Comparison of ENCODE assay signal across 14 mouse cellular contexts in the genomic region with DNA sequence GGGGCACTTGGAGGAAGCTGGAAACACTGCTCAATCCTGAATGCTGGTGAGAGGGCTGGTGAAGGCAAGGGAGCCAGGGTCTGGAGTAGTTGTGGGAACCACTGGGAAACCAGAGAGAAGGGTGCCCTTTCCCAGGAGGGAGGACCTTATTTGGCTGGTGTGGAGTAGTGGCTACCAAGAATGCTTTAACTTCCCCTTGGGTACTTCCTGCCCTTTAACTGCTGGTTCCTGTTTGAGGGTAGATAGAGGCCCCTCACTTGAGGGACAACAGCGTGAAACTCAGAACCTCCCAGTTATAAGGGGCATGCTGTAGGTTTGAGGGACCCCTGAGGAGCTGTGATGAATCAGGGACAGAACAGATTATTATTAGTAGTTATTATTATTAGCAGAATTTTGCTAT. TPM values are rescaled to one million over a fixed set of nuclear protein-coding genes. Genes with fewer than 3 reads are reported as not detected.
DNase-seq lines count a peak whose midpoint lies in the region; ATAC-seq and TF ChIP-seq lines count a peak whose summit lies in the region.
"Had no signal": no experiment of that assay in that cellular context is flagged by ENCODE, and none has a peak within 500 bp of the region (broad histone marks: within the 10 kb centered on the region; RNA-seq: fewer than 3 reads in every experiment).

No protein-coding gene starts in this region.

- WGBS in macrophage (ENCODE audit: missing documents): 0% methylated on average over 1 of the region's 1 CpGs
- 72% methylated on average over 1 of the region's 1 CpGs for WGBS in intestine, embryonic 16.5 days
- 76% methylated on average over 1 of the region's 1 CpGs for WGBS in midbrain, postnatal 0 days

- no peaks in the 10 kb centered on the region; the same call in 1 of the 2 replicates for H3K27me3 ChIP-seq in intestine, embryonic 16.5 days (replicated peaks; ENCODE audit: control insufficient read depth, insufficient read depth, low read length)
- H3K27me3 ChIP-seq in midbrain, postnatal 0 days (ENCODE audit: insufficient read depth, low read length): peaks cover 3% of the 10 kb centered on the region; the same call in 1 of the 2 replicates

- H3K4me1 ChIP-seq in bone marrow macrophage, adult 2 months (ENCODE audit: control insufficient read depth, insufficient read depth, low read length): peaks cover 54% of the 10 kb centered on the region
- peaks cover 2% of the 10 kb centered on the region for H3K4me1 ChIP-seq in intestine, embryonic 16.5 days (ENCODE audit: control insufficient read depth, insufficient read depth, low read length)
- no peaks in the 10 kb centered on the region for H3K4me1 ChIP-seq in midbrain, postnatal 0 days (ENCODE audit: insufficient read depth, low read length)

- peaks cover 30% of the 10 kb centered on the region for H3K79me2 ChIP-seq in macrophage (ENCODE audit: inconsistent target)

- H3K27ac ChIP-seq in layer of hippocampus, adult 2 months: peak overlapping the region; percentile 47; the same call in 1 of the 2 replicates
- H3K27ac ChIP-seq in bone marrow macrophage, adult 2 months (ENCODE audit: insufficient read depth, low read depth, low read length): peak overlapping the region; percentile 95
- peak overlapping the region; percentile 96 for H3K27ac ChIP-seq in macrophage
- H3K27ac ChIP-seq in intestine, embryonic 16.5 days (ENCODE audit: low read length): no peak overlapping the region
- H3K27ac ChIP-seq in midbrain, postnatal 0 days (ENCODE audit: low read depth, low read length): no peak overlapping the region
- H3K27ac ChIP-seq: hindbrain, embryonic 10.5 days had no signal

- no peak overlapping the region for H3K4me2 ChIP-seq in intestine, embryonic 16.5 days (ENCODE audit: low read depth, low read length)
- H3K4me2 ChIP-seq in midbrain, postnatal 0 days (ENCODE audit: low read depth, low read length, poor library complexity, severe bottlenecking): no peak overlapping the region

- no peaks in the 10 kb centered on the region for H3K9me3 ChIP-seq in intestine, embryonic 16.5 days (ENCODE audit: control insufficient read depth, low read length)
- H3K9me3 ChIP-seq in midbrain, postnatal 0 days (ENCODE audit: low read length): no peaks in the 10 kb centered on the region
- H3K9me3 ChIP-seq: hindbrain, embryonic 10.5 days had no signal

- H3K36me3 ChIP-seq in macrophage (ENCODE audit: inconsistent target): peaks cover 9% of the 10 kb centered on the region; the same call in 1 of the 2 replicates
- no peaks in the 10 kb centered on the region for H3K36me3 ChIP-seq in intestine, embryonic 16.5 days (ENCODE audit: control insufficient read depth, insufficient read depth, low read length)
- no peaks in the 10 kb centered on the region for H3K36me3 ChIP-seq in midbrain, postnatal 0 days (ENCODE audit: insufficient read depth, low read length)
- H3K36me3 ChIP-seq: hindbrain, embryonic 10.5 days had no signal

- no peak for ATAC-seq in intestine, embryonic 16.5 days
- no peak for ATAC-seq in midbrain, postnatal 0 days (ENCODE audit: low FRiP score)
- ATAC-seq: forebrain, postnatal 0 days; lung, postnatal 0 days had no signal

- TF ChIP-seq POLR2A in bone marrow macrophage, adult 2 months (IDR thresholded peaks at IDR 0.05; ENCODE audit: borderline replicate concordance, low read depth, low read length): no peak

- no peak for DNase-seq in layer of hippocampus, adult 2 months (ENCODE audit: low spot score in 2 of 2)
- DNase-seq in layer of hippocampus, adult 9-11 months: no peak
- DNase-seq in B cell, adult 2 months: peak; percentile 45 to 53
- DNase-seq in midbrain, postnatal 0 days (ENCODE audit: low spot score): no peak
- DNase-seq: cerebellum, postnatal 25 days; forebrain, postnatal 0 days; kidney, adult 2 months; right cerebral cortex, postnatal 4 days had no signal

- no peak overlapping the region for H3K9ac ChIP-seq in intestine, embryonic 16.5 days (ENCODE audit: low read depth, low read length)
- no peak overlapping the region for H3K9ac ChIP-seq in midbrain, postnatal 0 days (replicated peaks; ENCODE audit: low read length, poor library complexity, severe bottlenecking)
- H3K9ac ChIP-seq: forebrain, postnatal 0 days had no signal

- H3K4me3 ChIP-seq in layer of hippocampus, adult 2 months: no peak overlapping the region
- H3K4me3 ChIP-seq in bone marrow macrophage, adult 2 months (ENCODE audit: insufficient read depth, low read length): peak overlapping the region; percentile 13; the same call in 1 of the 2 replicates
- H3K4me3 ChIP-seq in macrophage (ENCODE audit: inconsistent target): no peak overlapping the region
- H3K4me3 ChIP-seq in intestine, embryonic 16.5 days (ENCODE audit: low read length): no peak overlapping the region
- no peak overlapping the region for H3K4me3 ChIP-seq in midbrain, postnatal 0 days (ENCODE audit: low read depth, low read length)
- H3K4me3 ChIP-seq: hindbrain, embryonic 10.5 days had no signal

- TF ChIP-seq CTCF in layer of hippocampus, adult 2 months (conservative IDR thresholded peaks at IDR 0.05): no peak
- TF ChIP-seq CTCF in bone marrow macrophage, adult 2 months (IDR thresholded peaks at IDR 0.05; ENCODE audit: low read depth, low read length): no peak
- TF ChIP-seq CTCF in midbrain, postnatal 0 days (IDR thresholded peaks at IDR 0.05): no peak

RNA-seq across cellular contexts. Expression of gene Lst1, which starts 0.9 kb away (rescaled TPM):
- 1 to 10 TPM; 6.2 to 8.6 TPM for total RNA-seq in layer of hippocampus, adult 2 months (2021)
- 811 and 856 TPM in 2 replicates for polyA plus RNA-seq in bone marrow macrophage, adult 2 months (2012; ENCODE audit: insufficient read depth, insufficient read length, missing spikeins)
- 100 to 1,000 TPM in 3 of 26 experiments, 10 to 100 TPM in 17, 1 to 10 TPM in 6; 7.2 to 129 (median 31.9) TPM for total RNA-seq in macrophage (2018; cell fraction: chromatin; rRNA removed)
- total RNA-seq in macrophage (2018; cell fraction: cytosol; rRNA removed): 1,000 to 10,000 TPM in 13 of 26 experiments, 100 to 1,000 TPM in 13; 409 to 1,694 (median 933) TPM
- total RNA-seq in macrophage (2018; cell fraction: nucleus; rRNA removed): 100 to 1,000 TPM in 15 of 26 experiments, 10 to 100 TPM in 11; 34.2 to 556 (median 207) TPM
- 322 to 615 TPM (median 449 TPM) in 3 replicates for polyA plus RNA-seq in macrophage (2018)
- 16.9 and 17.1 TPM in 2 replicates for polyA plus RNA-seq in intestine, embryonic 16.5 days (2015; fragmentation: Nextera tagmentation; extraction: Ambion mirVana)
- total RNA-seq in midbrain, postnatal 0 days (2014; rRNA removed): 5.9 and 26.7 TPM in 2 replicates
- 7.8 and 12.0 TPM in 2 replicates for polyA plus RNA-seq in midbrain, postnatal 0 days (2015; fragmentation: Nextera tagmentation; extraction: Ambion mirVana)

RNA-seq across cellular contexts. Expression of gene Ltb, which starts 5.1 kb away (rescaled TPM):
- total RNA-seq in layer of hippocampus, adult 2 months (2021): under 1 TPM; 0.76 to 0.77 TPM
- not detected in 2 replicates for polyA plus RNA-seq in bone marrow macrophage, adult 2 months (2012; ENCODE audit: insufficient read depth, insufficient read length, missing spikeins)
- total RNA-seq in macrophage (2018; cell fraction: chromatin; rRNA removed): 1 to 10 TPM in 14 of 26 experiments, under 1 TPM in 6, not detected in 6; 0.62 to 2.6 (median 1.3) TPM
- 1 to 10 TPM in 10 of 26 experiments, under 1 TPM in 16; 0.23 to 2.1 (median 0.84) TPM for total RNA-seq in macrophage (2018; cell fraction: cytosol; rRNA removed)
- total RNA-seq in macrophage (2018; cell fraction: nucleus; rRNA removed): 1 to 10 TPM in 16 of 26 experiments, under 1 TPM in 8, not detected in 2; 0.70 to 3.0 (median 1.2) TPM
- 0.33 to 0.50 TPM (median 0.48 TPM) in 3 replicates for polyA plus RNA-seq in macrophage (2018)
- polyA plus RNA-seq in intestine, embryonic 16.5 days (2015; fragmentation: Nextera tagmentation; extraction: Ambion mirVana): 4.4 and 4.7 TPM in 2 replicates
- 1.4 and 2.1 TPM in 2 replicates for total RNA-seq in midbrain, postnatal 0 days (2014; rRNA removed)
- 1.0 and 1.6 TPM in 2 replicates for polyA plus RNA-seq in midbrain, postnatal 0 days (2015; fragmentation: Nextera tagmentation; extraction: Ambion mirVana)

RNA-seq across cellular contexts. Expression of gene Tnf, which starts 12.6 kb away (rescaled TPM):
- total RNA-seq in layer of hippocampus, adult 2 months (2021): not detected
- polyA plus RNA-seq in bone marrow macrophage, adult 2 months (2012; ENCODE audit: insufficient read depth, insufficient read length, missing spikeins): 11.9 and 12.8 TPM in 2 replicates
- total RNA-seq in macrophage (2018; cell fraction: chromatin; rRNA removed): 1,000 to 10,000 TPM in 15 of 26 experiments, 100 to 1,000 TPM in 9, 10 to 100 TPM in 2; 27.3 to 2,224 (median 1,287) TPM
- 1,000 to 10,000 TPM in 16 of 26 experiments, 100 to 1,000 TPM in 8, 10 to 100 TPM in 2; 22.6 to 7,596 (median 1,327) TPM for total RNA-seq in macrophage (2018; cell fraction: cytosol; rRNA removed)
- 1,000 to 10,000 TPM in 20 of 26 experiments, 100 to 1,000 TPM in 5, 10 to 100 TPM in 1; 37.9 to 6,771 (median 3,087) TPM for total RNA-seq in macrophage (2018; cell fraction: nucleus; rRNA removed)
- polyA plus RNA-seq in macrophage (2018): 20.0 to 57.4 TPM (median 38.0 TPM) in 3 replicates
- 0.18 and 0.23 TPM in 2 replicates for polyA plus RNA-seq in intestine, embryonic 16.5 days (2015; fragmentation: Nextera tagmentation; extraction: Ambion mirVana)
- not detected in 2 replicates for total RNA-seq in midbrain, postnatal 0 days (2014; rRNA removed)
- polyA plus RNA-seq in midbrain, postnatal 0 days (2015; fragmentation: Nextera tagmentation; extraction: Ambion mirVana): 0.09 TPM in 1 of 2 replicates, not detected in the other
- polyA plus RNA-seq: forebrain, postnatal 0 days; hindbrain, embryonic 10.5 days; limb, embryonic 11.5 days had no signal

RNA-seq across cellular contexts. Expression of gene Aif1, which starts 13.3 kb away (rescaled TPM):
- total RNA-seq in layer of hippocampus, adult 2 months (2021): 10 to 100 TPM; 11.1 to 11.8 TPM
- polyA plus RNA-seq in bone marrow macrophage, adult 2 months (2012; ENCODE audit: insufficient read depth, insufficient read length, missing spikeins): 420 and 469 TPM in 2 replicates
- 100 to 1,000 TPM in 11 of 26 experiments, 10 to 100 TPM in 15; 11.5 to 316 (median 77.8) TPM for total RNA-seq in macrophage (2018; cell fraction: chromatin; rRNA removed)
- 1,000 to 10,000 TPM in 13 of 26 experiments, 100 to 1,000 TPM in 13; 164 to 1,883 (median 706) TPM for total RNA-seq in macrophage (2018; cell fraction: cytosol; rRNA removed)
- 100 to 1,000 TPM in 14 of 26 experiments, 10 to 100 TPM in 12; 31.3 to 783 (median 198) TPM for total RNA-seq in macrophage (2018; cell fraction: nucleus; rRNA removed)
- 231 to 253 TPM (median 243 TPM) in 3 replicates for polyA plus RNA-seq in macrophage (2018)
- polyA plus RNA-seq in intestine, embryonic 16.5 days (2015; fragmentation: Nextera tagmentation; extraction: Ambion mirVana): 17.4 and 19.4 TPM in 2 replicates
- total RNA-seq in midbrain, postnatal 0 days (2014; rRNA removed): 1.8 and 4.1 TPM in 2 replicates
- 9.2 and 9.5 TPM in 2 replicates for polyA plus RNA-seq in midbrain, postnatal 0 days (2015; fragmentation: Nextera tagmentation; extraction: Ambion mirVana)

RNA-seq across cellular contexts. Expression of gene Lta, which starts 16.0 kb away (rescaled TPM):
- under 1 TPM; 0.54 to 0.59 TPM for total RNA-seq in layer of hippocampus, adult 2 months (2021)
- not detected in 2 replicates for polyA plus RNA-seq in bone marrow macrophage, adult 2 months (2012; ENCODE audit: insufficient read depth, insufficient read length, missing spikeins)
- total RNA-seq in macrophage (2018; cell fraction: chromatin; rRNA removed): 1 to 10 TPM in 3 of 26 experiments, under 1 TPM in 4, not detected in 19; 0.69 to 1.6 (median 0.75) TPM
- under 1 TPM in 14 of 26 experiments, not detected in 12; 0.10 to 0.65 (median 0.20) TPM for total RNA-seq in macrophage (2018; cell fraction: cytosol; rRNA removed)
- total RNA-seq in macrophage (2018; cell fraction: nucleus; rRNA removed): 1 to 10 TPM in 7 of 26 experiments, under 1 TPM in 12, not detected in 7; 0.39 to 2.6 (median 0.79) TPM
- not detected in 3 replicates for polyA plus RNA-seq in macrophage (2018)
- 0.99 and 1.2 TPM in 2 replicates for polyA plus RNA-seq in intestine, embryonic 16.5 days (2015; fragmentation: Nextera tagmentation; extraction: Ambion mirVana)
- total RNA-seq in midbrain, postnatal 0 days (2014; rRNA removed): 0.49 and 1.2 TPM in 2 replicates
- 0.98 and 1.2 TPM in 2 replicates for polyA plus RNA-seq in midbrain, postnatal 0 days (2015; fragmentation: Nextera tagmentation; extraction: Ambion mirVana)
- total RNA-seq: forebrain, postnatal 0 days had no signal
- polyA plus RNA-seq: hindbrain, embryonic 10.5 days had no signal

Comparison
In these comparisons a context has a peak if more than half of its experiments do, and no peak if none do; other contexts are left out.
1. DNase-seq: peak in B cell, adult 2 months (2 of 2); none in layer of hippocampus, adult 2 months (0 of 2), layer of hippocampus, adult 9-11 months (single experiment) and midbrain, postnatal 0 days (single experiment).
2. H3K27ac ChIP-seq: peak in layer of hippocampus, adult 2 months (single experiment), bone marrow macrophage, adult 2 months (single experiment) and macrophage (single experiment); none in intestine, embryonic 16.5 days (single experiment) and midbrain, postnatal 0 days (single experiment).
3. RNA of gene Lst1, which starts 0.9 kb away (polyA plus RNA-seq): 811 to 856 TPM in bone marrow macrophage, adult 2 months and 322 to 615 TPM in macrophage; 16.9 to 17.1 TPM in intestine, embryonic 16.5 days and 7.8 to 12.0 TPM in midbrain, postnatal 0 days; every median in the first group is over 10 times any median in the second.
4. RNA of gene Tnf, which starts 12.6 kb away (polyA plus RNA-seq): 20.0 to 57.4 TPM in macrophage and 11.9 to 12.8 TPM in bone marrow macrophage, adult 2 months; 0.18 to 0.23 TPM in intestine, embryonic 16.5 days and 0.09 TPM in midbrain, postnatal 0 days; every median in the first group is over 10 times any median in the second.